Mouse (Mus musculus) heart, adult 10 weeks (tissue): ENCODE results near the gene L1td1. TPM values are rescaled to one million over a fixed set of nuclear protein-coding genes. Genes with fewer than 3 reads are reported as not detected.

Experiments used
- polyA plus RNA-seq: library from polyadenylated mRNA; stranded (reverse); fragments of 350-450 nt; fragmentation: Illumina TruSeq; extraction: RNeasy Lipid Tissue Mini Kit (QIAGEN cat#74804); gene quantifications from one replicate; pipeline ENCODE4 v1.2.3, GENCODE M21; 2014; ENCODE audit warnings: low read depth, low replicate concordance

Gene L1td1
- not detected for polyA plus RNA-seq

DNA sequence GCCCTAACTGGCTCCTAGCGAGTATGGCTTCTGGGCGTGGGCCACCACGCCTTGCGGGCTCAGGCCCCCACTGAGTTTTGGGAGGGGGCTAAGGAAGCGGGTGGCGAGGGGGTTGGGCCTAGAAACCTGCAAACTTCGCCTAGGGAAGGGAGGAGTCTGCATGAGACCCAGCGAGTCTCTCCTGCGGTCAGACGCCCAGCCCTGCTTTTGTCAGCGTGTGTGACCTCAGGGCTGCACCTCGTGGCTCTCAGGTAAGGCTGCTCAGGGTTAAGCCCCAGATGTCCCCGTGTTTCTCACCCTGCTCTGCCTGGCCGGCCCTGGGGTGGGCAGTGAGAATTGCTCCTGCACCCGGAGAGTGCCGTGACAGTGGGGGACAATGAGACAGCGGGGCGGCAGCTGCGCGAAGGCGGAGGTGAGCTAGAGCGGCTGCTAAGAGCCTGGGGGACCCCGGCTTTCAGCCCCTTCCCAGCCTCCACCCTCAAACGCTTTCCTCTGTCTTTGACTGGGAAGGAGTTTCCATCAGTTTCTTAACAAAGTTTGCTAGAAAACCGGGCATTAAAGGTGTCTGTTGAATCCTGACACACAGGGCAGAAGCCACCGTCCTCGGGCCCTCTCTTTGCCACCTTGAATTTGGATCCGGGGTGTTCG, at the start of gene L1td1:
Gene L1td1, plus strand, starts transcription at position 145 of the 648 bp plus-strand sequence.

Other genes with a start within 250 kb of the L1td1 start
- gene Kank4, start 90.8 kb downstream of the L1td1 start, polyA plus RNA-seq: 0.63 TPM
- not detected for gene I0C0044D17Rik, start 97.1 kb downstream of the L1td1 start, polyA plus RNA-seq
- 14.7 TPM for gene Usp1, start 197.1 kb downstream of the L1td1 start, polyA plus RNA-seq